Mouse (Mus musculus) G1E (cell line): ENCODE data around the gene Foxl1.

Experiments
- CTCF ChIP-seq: IDR thresholded peaks from 2 replicates; pipeline ENCODE4 v1.5.1; 2012; ENCODE audit warnings: low read depth, low read length, inconsistent platforms, mixed read lengths
- POLR2AphosphoS5 ChIP-seq: IDR thresholded peaks from 2 replicates; pipeline ENCODE4 v1.6.1; 2012; ENCODE audit warnings: low read depth, low read length, inconsistent platforms; ENCODE audit not compliant: insufficient replicate concordance

GRCm38 (mm10) chr8:121125311-121125876 lies 2.3 kb upstream of the Foxl1 start:
- TF ChIP-seq CTCF (no peak), POLR2AphosphoS5 (no peak)
